Mouse (Mus musculus) liver, postnatal 0 days (tissue): ENCODE data around the gene Mylip.

Experiments used
- CTCF ChIP-seq: sonication (generic); IDR thresholded peaks from 2 replicates; pipeline ENCODE4 v1.5.1; 2016; ENCODE audit warnings: antibody characterized with exemption, low read depth
- EP300 ChIP-seq: IDR thresholded peaks from 2 replicates; pipeline ENCODE4 v1.6.1; 2016; ENCODE audit warnings: antibody characterized with exemption, low read depth, mild to moderate bottlenecking

DNA sequence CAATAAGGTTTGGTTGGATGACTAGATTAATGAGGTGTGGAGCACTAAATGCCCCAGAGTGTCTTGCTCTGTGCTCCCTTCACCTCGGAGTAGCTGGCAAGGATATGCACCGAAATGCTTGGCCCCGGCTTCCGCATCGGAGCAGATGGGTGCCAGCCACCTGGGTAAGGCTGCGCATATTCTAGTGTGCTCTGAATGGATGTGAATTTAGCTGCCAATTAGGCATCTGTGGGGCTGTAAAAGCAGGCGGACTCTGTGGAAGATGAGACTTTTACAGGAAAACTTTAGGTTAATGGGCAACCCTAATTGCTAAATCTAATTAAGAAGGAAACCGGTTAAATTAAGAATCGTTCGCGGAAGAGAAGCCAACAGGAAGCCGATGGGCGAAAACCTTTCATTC, 32.7 kb downstream of the Mylip start:
- TF ChIP-seq CTCF (no peak), EP300 (no peak)
